Mouse (Mus musculus): ENCODE results near the gene Zfp189.
"Not testable (repeated sequence)": the region's sequence is repeated elsewhere in the genome, so short reads cannot be mapped to it uniquely, and the experiment has no call there.

- TF ChIP-seq GATA1, TAL1 (IDR thresholded peaks at IDR 0.05; ENCODE audit: low read length): not testable (repeated sequence)
Observed at GRCm38 (mm10) chr4:49510236-49510835, 10.6 kb upstream of the Zfp189 start.

Measured in erythroblast, embryonic 14.5 days (primary cell).